Mouse (Mus musculus) heart, embryonic 10.5 days (tissue): ENCODE measurements around the gene Sntb2. TPM values are rescaled to one million over a fixed set of nuclear protein-coding genes. Genes with fewer than 3 reads are reported as not detected.

ENCODE experiments used
- DNase-seq: peaks from one replicate; pipeline ENCODE4 v3.0.0-alpha.2; 2017; ENCODE audit warnings: low spot score
- H3K27ac ChIP-seq: fragments of 300-500 bp; sonication (generic); 2 replicates; pipeline ENCODE4 v1.5.1; 2016; ENCODE audit warnings: mild to moderate bottlenecking
- H3K27me3 ChIP-seq: fragments of 300-500 bp; sonication (generic); 2 replicates; pipeline ENCODE4 v1.6.1; 2016; ENCODE audit warnings: mild to moderate bottlenecking; ENCODE audit not compliant: poor library complexity, insufficient read depth, severe bottlenecking
- H3K36me3 ChIP-seq: fragments of 300-500 bp; sonication (generic); 2 replicates; pipeline ENCODE4 v1.6.1; 2016; ENCODE audit warnings: mild to moderate bottlenecking, moderate library complexity
- H3K4me1 ChIP-seq: fragments of 300-500 bp; sonication (generic); 2 replicates; pipeline ENCODE4 v1.6.1; 2016; ENCODE audit warnings: mild to moderate bottlenecking
- H3K4me3 ChIP-seq: fragments of 300-500 bp; sonication (generic); 2 replicates; pipeline ENCODE4 v1.5.1; 2016; ENCODE audit warnings: mild to moderate bottlenecking, moderate library complexity
- H3K9me3 ChIP-seq: fragments of 300-500 bp; sonication (generic); 2 replicates; pipeline ENCODE4 v1.6.1; 2016; ENCODE audit warnings: mild to moderate bottlenecking, moderate library complexity
- WGBS: fragments of 180-500 bp; shearing (Covaris S2); methylation state at CpG from one replicate; pipeline ENCODE4 v1.1.7; 2016; 5-methylcytosine and 5-hydroxymethylcytosine counted together
- polyA plus RNA-seq: library from polyadenylated mRNA; unstranded; fragments of >200 nt; fragmentation: Nextera tagmentation; extraction: Ambion mirVana; gene quantifications from 2 replicates; pipeline ENCODE4 v1.2.1, GENCODE M21; 2016

Sntb2 gene
- polyA plus RNA-seq, 1 experiment from 2014 or later: 9.8 TPM

GRCm38 (mm10) chr8:107065511-107066496, 130.3 kb downstream of the Sntb2 start, which contains the start of gene Tmed6:
Tmed6 (minus strand) TSS chr8:107065644.
- H3K4me1 ChIP-seq: peaks cover 6% of the 10 kb centered on the region; the same call in 1 of the 2 replicates
- 57% methylated on average over 17 of the region's 17 CpGs for WGBS
- H3K27ac ChIP-seq: no peak within 1 kb of the TSS
- H3K9me3 ChIP-seq: no peaks in the 10 kb centered on the region
- H3K4me3 ChIP-seq: no peak within 1 kb of the TSS
- H3K27me3 ChIP-seq: no peaks in the 10 kb centered on the region
- peaks cover 20% of the 10 kb centered on the region for H3K36me3 ChIP-seq
- DNase-seq: no peak

Other genes with a start within 250 kb of the Sntb2 start
- gene Has3, start 65.5 kb upstream of the Sntb2 start, polyA plus RNA-seq: 0.25 TPM in 1 of 2 replicates, not detected in the other
- 61.5 and 79.9 TPM in 2 replicates for gene Utp4, start 42.1 kb upstream of the Sntb2 start, polyA plus RNA-seq
- gene Vps4a, start 95.5 kb downstream of the Sntb2 start, polyA plus RNA-seq: 52.3 and 52.8 TPM in 2 replicates
- gene Pdf, start 112.9 kb downstream of the Sntb2 start, polyA plus RNA-seq: 52.5 and 53.1 TPM in 2 replicates
- gene Cog8, start 120.9 kb downstream of the Sntb2 start, polyA plus RNA-seq: 34.4 and 40.3 TPM in 2 replicates
- 77.8 and 100 TPM in 2 replicates for gene Nip7, start 121.1 kb downstream of the Sntb2 start, polyA plus RNA-seq
- 1.7 TPM in 1 of 2 replicates, not detected in the other for gene Tmed6, start 129.9 kb downstream of the Sntb2 start, polyA plus RNA-seq
- gene Terf2, start 160.8 kb downstream of the Sntb2 start, polyA plus RNA-seq: 9.9 and 13.0 TPM in 2 replicates
- 92.3 and 109 TPM in 2 replicates for gene Cyb5b, start 214.9 kb downstream of the Sntb2 start, polyA plus RNA-seq